Mouse (Mus musculus) heart, postnatal 25 days (tissue): ENCODE results near the gene Zfp992. TPM values are rescaled to one million over a fixed set of nuclear protein-coding genes. Genes with fewer than 3 reads are reported as not detected.
"Not testable (repeated sequence)": the region's sequence is repeated elsewhere in the genome, so short reads cannot be mapped to it uniquely, and the experiment has no call there.

Experiments used
- DNase-seq: peaks from one replicate; pipeline ENCODE4 v3.0.0; 2022; ENCODE audit warnings: low spot score
- intact Hi-C: fragments of 180-260 bp; cut with DNase I; formaldehyde crosslinking; loops from one replicate; pipeline ENCODE4 v1.15.1; 2025
- total RNA-seq, 2 experiments: library from RNA; stranded (reverse); gene quantifications; 2 replicates each; pipeline ENCODE4 v1.2.3; 2021

Gene Zfp992
- total RNA-seq, 2 experiments from 2014 or later, result 2.4 to 2.7 TPM

DNA sequence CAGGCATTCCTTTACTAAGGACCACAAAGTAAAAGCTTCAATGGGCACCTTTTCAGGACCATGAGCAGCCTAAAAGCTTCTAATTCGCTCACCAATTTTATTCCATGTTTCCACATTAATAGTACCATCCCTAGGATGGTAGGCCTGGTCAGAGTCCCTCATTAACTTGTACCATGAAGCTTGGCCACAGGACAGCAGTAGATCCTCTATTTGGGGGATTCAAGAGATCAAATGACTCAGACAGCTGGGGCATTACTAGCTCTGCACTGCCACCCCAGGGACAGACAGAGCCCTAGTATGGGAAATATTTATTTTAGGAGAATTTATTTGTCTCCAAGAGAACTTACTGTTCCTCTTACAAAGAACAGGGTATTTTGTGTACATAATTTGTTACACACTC lies 25.4 kb downstream of the Zfp992 start:
- intact Hi-C loops, DNase-seq: not testable (repeated sequence)

DNA sequence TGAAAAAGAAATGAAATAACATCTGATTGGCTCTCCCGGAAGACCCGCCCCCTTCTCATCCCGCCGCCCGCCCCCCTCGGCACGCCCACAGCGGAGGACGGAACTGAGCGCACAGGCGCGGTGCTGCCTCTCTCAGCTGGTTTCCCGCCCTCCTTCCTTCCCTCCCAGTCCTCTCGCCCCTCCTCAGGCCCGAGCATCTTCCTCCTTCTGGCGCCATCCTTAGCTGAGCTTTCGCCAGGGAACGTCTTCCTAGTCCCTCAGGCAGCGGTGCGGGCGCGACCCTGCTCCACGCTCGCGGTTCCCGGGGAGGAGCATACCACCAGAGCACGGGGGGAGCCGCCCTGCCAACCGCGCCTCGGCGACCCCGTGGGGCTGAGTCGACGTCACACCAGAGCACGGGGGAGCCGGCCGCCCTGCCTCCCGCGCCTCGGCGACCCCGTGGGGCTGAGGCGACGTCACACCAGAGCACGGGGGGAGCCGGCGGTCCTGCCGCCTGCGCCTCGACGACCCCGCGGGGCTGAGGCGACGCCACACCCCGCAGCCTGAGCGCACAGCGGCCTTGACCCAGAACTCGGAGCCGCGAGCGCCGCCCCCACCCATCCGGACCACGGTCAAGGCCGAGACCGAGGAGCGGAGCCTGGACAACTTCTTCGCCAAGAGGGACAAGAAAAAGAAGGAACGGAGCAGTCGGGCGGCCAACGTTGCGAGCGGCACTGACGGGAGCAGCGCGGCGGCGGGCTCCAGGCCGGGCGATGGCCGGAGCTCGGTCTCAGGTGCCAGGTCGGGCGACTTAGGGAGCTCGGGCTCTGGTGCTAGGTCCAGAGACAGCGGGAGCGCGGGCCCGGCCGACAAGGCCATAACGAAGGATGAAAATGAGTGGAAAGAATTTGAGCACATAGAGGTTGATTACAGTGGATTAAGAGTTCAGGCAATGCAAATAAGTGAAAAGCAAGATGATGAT lies 26.2 kb downstream of the Zfp992 start:
- DNase-seq, intact Hi-C loops: not testable (repeated sequence)

DNA sequence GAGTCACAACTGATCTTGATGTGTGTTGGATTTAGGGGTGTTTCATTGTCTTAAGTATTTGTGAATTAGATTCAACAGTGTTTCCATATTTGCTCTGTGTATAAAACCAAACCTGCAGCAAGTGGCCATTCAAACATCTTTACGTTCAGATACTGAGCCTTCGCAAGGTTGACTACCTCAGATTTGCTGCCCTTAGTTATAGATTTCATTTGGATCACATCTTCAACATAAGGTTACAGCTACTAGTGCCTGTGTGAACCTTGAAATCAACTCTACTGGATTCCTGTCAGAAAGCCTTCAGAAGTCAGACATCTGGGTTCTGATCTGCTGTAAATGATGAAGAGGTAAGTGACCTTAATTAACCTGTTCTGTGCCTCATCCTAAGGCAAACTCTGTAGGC lies 27.4 kb downstream of the Zfp992 start:
- DNase-seq, intact Hi-C loops: not testable (repeated sequence)

DNA sequence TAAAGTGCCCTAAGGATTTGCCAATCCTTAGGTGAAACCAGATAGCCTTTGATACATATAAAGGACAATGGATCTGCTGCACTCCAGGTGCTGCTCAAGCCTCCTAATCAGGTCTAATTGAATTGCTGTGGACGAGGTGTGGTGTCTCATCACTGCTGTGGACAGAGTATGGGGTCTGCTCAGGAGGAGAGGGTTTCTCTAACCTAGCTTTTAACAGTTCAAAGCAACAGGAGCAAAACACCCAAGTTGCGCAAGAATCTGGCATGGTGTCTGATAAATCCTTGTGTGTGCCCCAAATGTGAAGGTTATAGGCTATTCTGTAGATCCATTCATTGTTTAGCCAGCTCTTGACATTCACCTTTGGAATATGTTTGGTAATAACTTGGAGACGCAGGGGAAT lies 28.1 kb downstream of the Zfp992 start:
- intact Hi-C loops, result not testable (repeated sequence)

DNA sequence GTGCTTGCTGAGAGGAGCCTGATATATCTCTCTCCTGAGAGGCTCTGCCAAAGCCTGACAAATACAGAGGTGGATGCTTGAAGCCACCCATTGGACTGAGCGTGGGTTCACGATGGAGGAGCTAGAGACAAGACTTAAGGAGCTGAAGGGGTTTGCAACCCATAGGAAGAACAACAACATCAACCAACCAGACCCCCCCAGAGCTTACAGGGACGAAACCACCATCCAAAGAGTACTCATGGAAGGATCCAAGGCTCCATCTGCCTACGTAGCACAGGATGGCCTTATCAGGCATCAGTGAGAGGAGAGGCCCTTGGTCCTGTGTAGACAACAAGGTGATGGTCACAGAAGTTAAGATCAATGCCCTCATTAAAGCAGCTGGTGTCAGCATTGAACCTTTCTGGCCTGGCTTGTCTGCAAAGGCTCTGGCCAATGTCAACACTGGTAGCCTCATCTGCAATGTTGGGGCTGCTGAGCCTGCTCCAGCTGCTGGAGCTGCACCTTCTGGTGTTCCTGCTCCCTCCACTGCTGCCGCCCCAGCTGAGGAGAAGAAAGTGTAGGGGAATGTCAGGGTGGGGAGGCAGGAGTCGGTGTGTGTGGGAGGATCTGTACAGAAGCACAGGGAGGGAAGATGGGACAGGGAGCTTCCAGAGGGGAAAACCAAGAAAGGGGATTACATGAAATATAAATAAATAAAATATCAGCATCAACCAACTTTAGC lies 31.7 kb downstream of the Zfp992 start:
- intact Hi-C loops, DNase-seq: not testable (repeated sequence)

More for the DNA sequence above, 28.1 kb downstream of the Zfp992 start:
- not testable (repeated sequence) for DNase-seq

DNA sequence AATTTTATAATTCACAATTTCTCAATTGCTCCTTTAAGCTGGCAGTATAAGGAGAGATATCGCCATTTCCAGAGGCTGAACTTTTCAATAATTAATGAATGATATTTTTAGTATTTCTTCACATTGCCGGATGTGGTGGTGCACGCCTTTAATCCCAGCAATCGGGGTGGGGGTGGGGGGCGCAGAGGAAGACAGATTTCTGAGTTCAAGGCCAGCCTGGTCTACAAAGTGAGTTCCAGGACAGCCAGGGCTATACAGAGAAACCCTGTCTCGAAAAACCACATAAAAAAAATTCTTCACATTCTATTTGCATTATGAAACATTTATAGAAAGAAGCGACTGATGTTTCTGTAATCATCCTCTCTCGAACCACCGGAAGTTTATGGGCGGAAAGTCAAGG lies 33.7 kb downstream of the Zfp992 start:
- DNase-seq, intact Hi-C loops: not testable (repeated sequence)

DNA sequence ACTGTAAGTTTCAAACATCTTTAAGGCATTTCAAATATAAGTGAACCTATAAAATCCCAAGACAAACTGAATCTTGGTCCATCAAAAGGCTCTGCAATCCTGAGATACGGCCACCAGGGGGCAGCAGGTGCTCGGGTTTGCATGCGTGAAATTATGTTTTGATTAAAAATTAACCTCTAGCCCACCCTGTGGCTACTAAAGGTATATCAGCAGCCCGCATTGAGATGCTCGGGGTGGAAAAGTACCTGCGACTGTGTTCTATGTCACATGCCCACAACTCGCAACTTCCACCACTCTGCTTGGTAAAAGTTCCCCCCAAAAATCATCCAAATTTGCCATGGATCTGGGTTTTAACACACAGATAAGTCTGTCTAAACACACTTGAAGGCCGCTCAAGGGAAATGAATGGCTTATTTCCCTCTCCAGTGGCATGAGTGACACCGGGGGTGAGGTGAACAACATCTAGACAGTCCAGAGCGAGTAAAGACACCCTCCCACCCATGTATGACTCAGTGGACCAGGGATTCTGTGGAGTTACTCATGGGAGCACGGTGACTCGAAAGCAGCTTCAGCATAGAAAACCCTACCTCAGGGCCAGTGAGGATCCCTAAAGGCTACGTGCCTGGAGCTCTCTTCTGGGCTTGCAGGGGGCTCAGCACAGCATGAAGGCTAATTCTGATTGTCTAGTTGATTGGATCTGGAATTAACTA lies 34.9 kb downstream of the Zfp992 start:
- DNase-seq, intact Hi-C loops: not testable (repeated sequence)

DNA sequence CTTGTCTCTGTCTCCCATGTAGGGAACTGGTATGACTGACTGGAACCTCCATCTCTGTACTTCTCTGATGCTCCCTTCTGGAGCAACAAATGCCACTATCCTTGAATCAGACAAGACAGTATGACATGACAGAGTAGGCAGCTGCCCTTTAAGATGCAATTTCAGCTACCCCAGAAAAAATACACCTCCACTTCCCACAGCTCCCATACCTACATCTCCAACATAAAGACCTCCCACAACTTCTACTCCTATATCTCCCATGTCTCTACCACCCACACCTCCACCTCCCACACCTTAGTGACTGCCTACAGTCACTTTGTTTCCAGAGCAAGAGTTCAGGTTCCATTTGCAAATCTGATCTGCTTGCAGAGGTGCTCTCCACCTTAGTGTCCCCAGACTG lies 35.9 kb downstream of the Zfp992 start:
- DNase-seq, intact Hi-C loops: not testable (repeated sequence)

DNA sequence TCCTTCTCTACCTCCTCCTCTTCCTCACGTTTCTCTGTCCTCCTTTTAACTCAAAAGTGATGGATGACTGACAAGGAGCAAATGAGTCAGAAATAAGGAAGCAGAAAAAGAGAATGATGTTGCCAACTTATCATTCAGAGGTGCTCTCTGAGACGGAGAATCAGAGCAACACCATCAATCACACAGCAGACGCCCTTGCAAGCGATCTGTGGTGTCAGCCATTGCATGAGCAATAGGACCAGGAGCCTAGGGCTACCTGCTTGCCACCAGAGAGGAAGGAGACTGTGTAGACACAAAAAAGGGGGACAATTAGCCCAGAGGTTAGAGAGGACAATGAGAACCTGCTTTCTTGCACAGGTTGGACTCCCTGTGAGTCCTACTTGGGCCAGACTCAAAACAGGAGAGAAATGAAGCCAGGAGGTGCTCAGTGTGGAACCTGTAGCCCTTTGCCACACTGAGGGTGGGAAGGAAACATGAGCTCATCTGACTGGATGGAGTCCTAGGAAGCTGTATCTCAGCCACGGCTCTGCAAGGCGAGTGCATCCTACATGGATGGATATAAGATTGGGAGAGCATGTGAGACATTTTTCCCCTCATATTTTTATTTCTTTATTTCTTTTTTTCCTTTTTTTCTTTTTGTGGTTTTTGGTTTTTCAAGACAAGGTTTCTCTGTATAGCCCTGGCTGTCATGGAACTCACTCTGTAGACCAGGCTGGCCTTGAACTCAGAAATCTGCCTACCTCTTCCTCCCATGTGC lies 36.5 kb downstream of the Zfp992 start:
- intact Hi-C loops, DNase-seq: not testable (repeated sequence)

DNA sequence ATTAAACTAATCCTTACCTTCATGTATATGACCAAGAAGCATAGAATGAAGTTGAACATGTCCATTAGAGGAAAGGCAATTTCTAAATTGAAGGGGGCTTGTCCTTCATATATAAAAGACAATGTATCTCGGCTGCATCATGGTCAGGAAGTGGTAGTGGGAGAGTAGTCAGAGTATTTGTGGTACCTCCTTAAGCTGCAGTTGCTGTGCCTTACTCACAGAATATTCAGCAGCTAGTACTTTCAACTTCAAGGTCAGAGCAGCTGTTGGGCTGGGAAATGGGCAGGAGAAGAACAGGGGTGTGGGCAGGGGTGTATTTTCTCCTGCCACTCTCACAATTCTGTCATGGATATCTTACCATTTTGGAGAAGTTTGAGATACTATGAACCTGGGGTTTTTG lies 37.9 kb downstream of the Zfp992 start:
- DNase-seq, intact Hi-C loops: not testable (repeated sequence)

DNA sequence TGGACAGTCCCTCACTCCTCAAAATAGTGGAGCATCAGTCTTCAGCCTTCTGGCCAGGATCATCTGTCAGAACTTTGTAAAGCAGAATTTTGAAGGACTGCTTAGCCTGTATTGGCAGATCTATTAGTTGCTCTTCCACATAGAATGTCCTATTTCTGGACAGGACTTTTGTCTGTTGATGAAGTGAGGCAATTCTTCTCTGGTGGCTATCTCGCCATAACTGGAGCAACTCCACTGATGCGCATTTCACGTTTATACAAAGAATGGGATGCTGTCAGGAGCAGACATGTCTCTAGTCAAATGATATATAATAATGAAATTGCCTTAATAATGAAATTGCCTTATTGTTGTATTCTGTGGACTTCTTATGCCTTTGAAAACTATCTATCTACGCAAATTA lies 40.4 kb downstream of the Zfp992 start:
- intact Hi-C loops, DNase-seq: not testable (repeated sequence)

DNA sequence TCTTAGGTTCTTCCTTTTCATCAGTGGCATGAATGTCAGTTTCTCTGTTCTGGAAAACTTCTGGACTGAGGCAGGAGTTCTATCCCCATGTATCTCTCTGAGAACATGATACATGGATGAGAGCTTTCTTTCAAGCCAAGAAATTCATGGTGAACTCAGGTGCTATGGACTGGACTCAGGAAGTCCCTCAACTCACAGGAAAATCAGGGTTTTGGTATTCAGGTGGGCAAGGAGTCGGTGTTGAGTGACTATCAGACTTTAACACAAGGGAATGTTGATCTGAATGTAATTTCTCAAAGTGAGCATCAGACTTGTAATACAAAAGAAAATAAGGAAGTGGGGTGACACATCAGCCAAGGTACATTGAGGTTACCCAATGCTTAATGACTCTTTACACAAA lies 43.2 kb downstream of the Zfp992 start:
- DNase-seq, intact Hi-C loops: not testable (repeated sequence)

DNA sequence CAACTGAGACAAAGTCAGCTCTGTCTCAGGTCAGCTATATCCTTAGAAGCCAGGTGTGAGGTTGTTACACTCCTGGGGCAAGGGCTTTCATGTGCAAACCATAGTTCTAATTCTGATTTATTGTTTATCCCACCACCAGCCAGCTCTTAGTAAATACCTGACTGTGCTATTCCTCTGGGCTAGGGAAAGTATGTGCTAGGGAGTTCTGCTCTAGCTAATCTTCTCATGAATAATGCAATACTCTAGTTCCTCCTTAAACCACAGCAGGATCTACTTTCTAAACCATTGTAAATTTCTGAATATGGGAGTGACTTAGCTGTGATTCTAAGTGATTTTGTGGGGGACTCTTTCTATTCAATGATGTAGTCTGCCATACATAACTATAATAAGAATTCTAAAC lies 43.6 kb downstream of the Zfp992 start:
- intact Hi-C loops, result no loop called here
- no peak for DNase-seq

DNA sequence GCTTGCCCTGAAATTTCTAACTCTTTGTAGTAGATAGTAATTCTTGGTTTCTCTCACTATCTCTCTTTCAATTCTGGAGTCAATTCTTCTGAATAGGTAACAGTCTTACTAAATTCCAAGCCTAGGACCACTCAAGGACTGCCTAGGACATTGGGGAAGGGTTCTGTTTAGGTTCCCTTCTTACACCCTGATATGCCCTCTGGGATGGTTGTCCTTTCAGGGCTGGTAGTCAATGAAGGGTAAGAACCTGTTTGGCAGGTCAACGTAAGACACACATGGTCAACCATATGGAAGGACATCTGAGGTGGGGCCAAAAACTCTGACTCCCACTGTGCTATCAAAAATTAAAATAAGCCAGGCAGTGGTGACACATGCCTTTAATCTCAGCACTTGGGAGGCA lies 44.0 kb downstream of the Zfp992 start:
- intact Hi-C loops, result no loop called here
- DNase-seq, result no peak

DNA sequence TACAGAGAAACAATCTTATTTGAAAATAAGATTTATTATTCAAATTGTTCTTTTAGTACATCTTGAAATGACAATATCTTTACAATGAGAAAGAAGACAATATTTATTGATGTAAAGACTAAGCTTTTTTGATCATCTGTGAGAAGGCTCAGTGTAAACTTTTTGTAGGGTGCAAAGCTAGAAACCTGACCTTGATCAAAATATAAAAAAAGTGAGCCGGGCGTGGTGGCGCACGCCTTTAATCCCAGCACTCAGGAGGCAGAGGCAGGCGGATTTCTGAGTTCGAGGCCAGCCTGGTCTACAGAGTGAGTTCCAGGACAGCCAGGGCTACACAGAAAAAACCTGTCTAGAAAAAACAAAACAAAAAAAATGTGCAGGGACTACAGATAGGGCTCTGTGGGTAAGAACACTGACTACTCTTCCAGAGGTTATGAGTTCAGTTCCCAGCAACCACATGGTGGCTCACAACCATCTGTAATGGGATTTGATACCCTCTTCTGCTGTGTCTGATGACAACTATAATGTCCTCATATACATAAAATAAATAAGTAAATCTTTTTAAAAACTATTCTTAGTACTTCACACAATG lies 44.6 kb downstream of the Zfp992 start:
- intact Hi-C loops, DNase-seq: not testable (repeated sequence)

DNA sequence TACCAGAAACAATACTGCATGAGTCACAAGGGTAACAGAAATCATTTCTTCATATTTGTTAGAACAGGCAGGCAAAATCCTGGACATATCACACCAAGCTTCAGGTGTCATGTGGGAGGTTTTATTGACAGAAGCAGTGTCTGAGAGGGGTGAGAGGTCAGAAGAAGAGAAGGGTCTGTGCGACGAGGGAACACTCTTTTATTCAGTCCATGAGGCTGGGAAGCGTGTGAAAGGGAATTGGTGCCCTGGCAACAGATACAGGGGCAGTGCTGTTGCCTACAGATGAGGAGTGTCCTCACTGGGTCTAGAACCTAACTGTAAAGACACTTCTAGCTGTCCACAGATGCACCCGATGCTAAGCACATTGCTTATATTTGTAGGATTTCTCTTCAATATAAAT lies 46.2 kb downstream of the Zfp992 start:
- intact Hi-C loops, result no loop called here

DNA sequence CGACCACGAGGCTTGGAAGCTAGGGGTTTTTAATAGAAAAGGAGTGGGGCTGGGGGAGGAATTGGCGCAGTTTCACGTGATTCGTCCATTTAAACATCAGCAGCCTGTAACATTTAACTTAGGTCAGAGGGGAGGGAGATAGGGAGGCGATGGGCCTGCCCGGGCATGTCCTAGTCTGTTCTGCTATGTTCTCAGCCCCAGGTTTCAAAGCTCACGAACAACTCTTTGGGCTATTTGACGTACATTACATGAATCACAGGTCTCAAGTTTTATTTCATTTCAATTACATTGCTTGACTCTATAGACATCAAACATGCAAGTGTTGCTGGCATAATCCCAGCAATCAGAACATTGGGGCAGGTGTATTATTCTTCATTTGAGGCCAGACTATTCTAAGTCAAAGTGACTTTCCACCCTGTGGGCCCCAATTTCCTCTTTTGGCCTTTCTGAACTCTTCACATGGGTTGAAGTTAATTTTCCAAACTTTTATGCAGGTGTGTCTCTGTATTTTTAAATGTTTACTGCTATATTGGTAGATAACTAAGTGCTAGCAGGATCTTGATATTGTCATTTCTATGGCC lies 49.0 kb downstream of the Zfp992 start:
- intact Hi-C loops, DNase-seq: not testable (repeated sequence)

More for the DNA sequence above, 46.2 kb downstream of the Zfp992 start:
- no peak for DNase-seq

DNA sequence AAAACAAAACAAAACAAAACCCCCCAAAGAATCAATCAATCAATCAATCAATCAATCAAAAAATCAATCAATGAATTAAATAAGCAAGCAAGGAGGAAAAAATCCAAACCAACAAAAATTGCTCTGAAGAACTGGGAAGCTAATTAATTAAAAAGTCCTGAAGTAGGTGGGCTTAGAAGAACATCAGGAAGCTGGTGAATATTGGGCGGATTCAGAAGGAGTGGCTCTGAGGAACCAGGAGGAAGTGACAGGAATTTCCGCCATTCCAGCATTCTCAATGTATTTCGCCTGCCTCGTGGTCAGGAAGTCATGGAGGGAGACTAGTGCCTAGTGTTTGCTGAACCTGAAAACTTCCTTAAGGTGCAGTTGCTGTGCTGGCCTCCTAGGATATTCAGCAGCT lies 52.9 kb downstream of the Zfp992 start, which contains the start of gene Zfp981:
TSS of gene Zfp981 (plus strand) at position 301 of the 400 bp plus-strand sequence.
- intact Hi-C loops, DNase-seq: not testable (repeated sequence)

DNA sequence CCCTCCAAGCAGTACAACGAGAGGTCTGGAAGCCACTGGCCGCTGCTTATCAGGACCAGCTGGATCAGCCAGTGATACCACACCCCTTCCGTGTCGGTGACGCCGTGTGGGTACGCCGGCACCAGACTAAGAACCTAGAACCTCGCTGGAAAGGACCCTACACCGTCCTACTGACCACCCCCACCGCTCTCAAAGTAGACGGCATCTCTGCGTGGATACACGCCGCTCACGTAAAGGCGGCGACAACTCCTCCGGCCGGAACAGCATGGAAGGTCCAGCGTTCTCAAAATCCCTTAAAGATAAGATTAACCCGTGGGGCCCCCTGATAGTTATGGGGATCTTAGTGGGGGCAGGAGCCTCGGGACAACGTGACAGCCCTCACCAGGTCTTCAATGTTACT lies 60.2 kb downstream of the Zfp992 start:
- DNase-seq, intact Hi-C loops: not testable (repeated sequence)
